Mouse (Mus musculus): ENCODE data around the gene Macrod2. TPM values are rescaled to one million over a fixed set of nuclear protein-coding genes. Genes with fewer than 3 reads are reported as not detected.

Gene Macrod2
- polyA plus RNA-seq, 1 experiment from 2014 or later = 25.7 TPM

DNA sequence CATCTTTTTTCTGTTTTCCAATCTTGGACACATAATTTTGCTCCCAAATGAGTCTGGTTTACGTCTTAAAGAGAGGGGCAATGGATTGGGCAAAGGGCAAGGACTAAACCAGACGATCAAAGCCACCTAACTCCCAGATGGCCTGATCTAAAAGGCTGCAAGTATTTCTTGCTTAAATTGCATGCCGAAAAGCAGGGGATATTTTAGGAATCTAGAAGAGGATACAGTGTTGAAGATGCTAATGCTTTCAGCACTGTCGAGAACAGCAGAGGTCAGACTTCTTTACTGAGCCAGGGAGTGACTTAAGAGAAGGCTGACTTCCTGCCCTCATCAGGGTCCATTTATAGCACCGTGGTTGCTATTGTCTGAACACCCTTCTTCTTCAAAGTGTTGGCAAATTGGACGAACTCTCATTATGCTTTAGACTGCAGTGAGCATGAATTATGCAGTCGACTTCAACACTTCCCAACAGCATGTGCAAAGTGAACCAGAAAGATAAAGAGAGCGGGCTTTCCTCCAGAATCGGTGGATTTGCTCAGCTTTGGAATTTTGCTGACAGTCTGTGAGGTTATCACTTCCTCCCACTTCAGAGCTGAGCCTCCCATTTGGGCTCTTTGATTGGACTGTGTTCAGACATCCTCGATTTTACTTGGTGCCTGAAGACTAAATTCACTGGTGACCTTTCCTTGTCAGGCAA lies 1481.2 kb downstream of the Macrod2 start:
- H3K4me3 ChIP-seq (ENCODE audit: low read depth, low read length) = no peak overlapping the region
- H3K4me2 ChIP-seq (replicated peaks; ENCODE audit: low read depth) = no peak overlapping the region
- no peaks in the 10 kb centered on the region for H3K27me3 ChIP-seq (replicated peaks; ENCODE audit: control insufficient read depth, insufficient read depth, low read length)
- 63% methylated on average over 10 of the region's 10 CpGs for WGBS
- H3K9me3 ChIP-seq (ENCODE audit: control insufficient read depth) = no peaks in the 10 kb centered on the region
- no peak for TF ChIP-seq CTCF (IDR thresholded peaks at IDR 0.05; ENCODE audit: low read depth)
- no peak overlapping the region for H3K27ac ChIP-seq (ENCODE audit: low read depth, low read length)
- H3K36me3 ChIP-seq (ENCODE audit: control insufficient read depth, insufficient read depth) = no peaks in the 10 kb centered on the region
- H3K4me1 ChIP-seq (replicated peaks; ENCODE audit: control insufficient read depth, insufficient read depth, low read length) = no peaks in the 10 kb centered on the region
- ATAC-seq = no peak
- no peak overlapping the region for H3K9ac ChIP-seq (ENCODE audit: low read depth, low read length)

DNA sequence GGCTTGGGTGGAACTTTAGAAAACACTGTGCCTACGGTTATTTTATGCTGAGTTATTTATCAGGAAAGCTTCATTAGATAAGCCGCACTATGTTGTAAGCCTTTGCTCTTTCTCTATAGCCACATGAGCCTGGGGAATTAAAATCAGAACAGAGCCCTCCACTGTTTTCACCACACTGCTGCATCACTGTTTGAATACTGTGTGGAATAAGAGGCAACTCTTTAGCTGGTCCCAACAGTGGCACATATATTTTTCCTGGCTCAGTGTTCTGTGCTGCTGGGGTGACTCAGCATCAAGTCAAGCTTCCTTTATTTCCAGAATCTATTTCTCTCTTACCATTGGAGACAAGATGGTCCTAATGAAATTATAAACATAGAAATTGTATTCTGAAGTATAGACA lies 1481.8 kb downstream of the Macrod2 start:
- 76% methylated on average over 2 of the region's 2 CpGs for WGBS
- no peak overlapping the region for H3K4me3 ChIP-seq (ENCODE audit: low read depth, low read length)
- no peaks in the 10 kb centered on the region for H3K36me3 ChIP-seq (ENCODE audit: control insufficient read depth, insufficient read depth)
- no peaks in the 10 kb centered on the region for H3K27me3 ChIP-seq (replicated peaks; ENCODE audit: control insufficient read depth, insufficient read depth, low read length)
- no peak overlapping the region for H3K4me2 ChIP-seq (replicated peaks; ENCODE audit: low read depth)
- no peak overlapping the region for H3K9ac ChIP-seq (ENCODE audit: low read depth, low read length)
- no peak overlapping the region for H3K27ac ChIP-seq (ENCODE audit: low read depth, low read length)
- TF ChIP-seq CTCF (IDR thresholded peaks at IDR 0.05; ENCODE audit: low read depth) = no peak
- no peaks in the 10 kb centered on the region for H3K9me3 ChIP-seq (ENCODE audit: control insufficient read depth)
- ATAC-seq = no peak
- no peaks in the 10 kb centered on the region for H3K4me1 ChIP-seq (replicated peaks; ENCODE audit: control insufficient read depth, insufficient read depth, low read length)

DNA sequence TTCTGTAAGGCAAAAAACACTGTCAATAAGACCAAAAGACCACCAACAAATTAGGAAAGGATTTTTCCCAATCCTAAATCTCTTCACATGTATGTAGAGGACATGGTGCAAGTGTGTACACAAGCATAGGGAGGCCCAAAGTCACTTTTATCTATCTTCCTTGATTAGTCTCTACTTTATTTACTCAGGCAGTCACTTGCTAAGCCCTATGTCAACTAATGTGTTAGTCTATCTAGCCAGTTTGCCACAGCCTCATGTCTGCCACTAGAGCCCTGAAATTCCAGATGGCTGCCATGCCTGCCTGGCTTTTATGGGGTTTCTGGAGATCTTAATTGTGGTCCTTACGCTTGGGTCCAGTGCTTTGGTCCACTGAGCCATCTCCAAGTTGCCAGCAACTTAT lies 1483.4 kb downstream of the Macrod2 start:
- 37% methylated on average over 1 of the region's 1 CpGs for WGBS
- H3K4me3 ChIP-seq (ENCODE audit: low read depth, low read length) = no peak overlapping the region
- H3K9me3 ChIP-seq (ENCODE audit: control insufficient read depth) = no peaks in the 10 kb centered on the region
- H3K9ac ChIP-seq (ENCODE audit: low read depth, low read length) = no peak overlapping the region
- no peak for TF ChIP-seq CTCF (IDR thresholded peaks at IDR 0.05; ENCODE audit: low read depth)
- no peak overlapping the region for H3K4me2 ChIP-seq (replicated peaks; ENCODE audit: low read depth)
- H3K27me3 ChIP-seq (replicated peaks; ENCODE audit: control insufficient read depth, insufficient read depth, low read length) = no peaks in the 10 kb centered on the region
- no peak overlapping the region for H3K27ac ChIP-seq (ENCODE audit: low read depth, low read length)
- ATAC-seq = no peak
- no peaks in the 10 kb centered on the region for H3K36me3 ChIP-seq (ENCODE audit: control insufficient read depth, insufficient read depth)
- no peaks in the 10 kb centered on the region for H3K4me1 ChIP-seq (replicated peaks; ENCODE audit: control insufficient read depth, insufficient read depth, low read length)

DNA sequence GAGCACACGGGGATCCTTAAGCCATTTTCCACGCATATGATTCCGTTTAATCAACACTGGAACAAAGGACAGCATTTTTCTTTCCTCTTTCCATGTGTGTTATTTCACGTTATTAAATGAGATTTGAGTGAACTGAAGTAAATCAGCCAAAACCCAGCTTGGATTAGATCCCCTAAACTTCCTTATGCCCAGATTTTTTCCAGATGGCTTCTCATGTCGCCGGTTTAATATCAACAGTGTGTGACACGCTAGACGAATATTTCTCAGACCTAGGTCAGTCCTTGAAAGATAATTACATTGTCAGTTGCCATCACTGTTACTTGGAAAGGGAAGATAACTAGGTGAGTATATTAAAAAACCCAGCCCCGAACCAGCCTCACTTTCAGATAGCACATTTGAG lies 1484.6 kb downstream of the Macrod2 start:
- WGBS = 62% methylated on average over 9 of the region's 9 CpGs
- Histone ChIP-seq H3K4me3 (ENCODE audit: low read depth, low read length) (no peak overlapping the region), H3K4me1 (replicated peaks; ENCODE audit: control insufficient read depth, insufficient read depth, low read length) (no peaks in the 10 kb centered on the region), H3K9ac (ENCODE audit: low read depth, low read length) (no peak overlapping the region), H3K9me3 (ENCODE audit: control insufficient read depth) (no peaks in the 10 kb centered on the region), H3K27ac (ENCODE audit: low read depth, low read length) (no peak overlapping the region), H3K27me3 (replicated peaks; ENCODE audit: control insufficient read depth, insufficient read depth, low read length) (no peaks in the 10 kb centered on the region), H3K4me2 (replicated peaks; ENCODE audit: low read depth) (no peak overlapping the region), H3K36me3 (ENCODE audit: control insufficient read depth, insufficient read depth) (no peaks in the 10 kb centered on the region)
- no peak for ATAC-seq
- TF ChIP-seq CTCF (IDR thresholded peaks at IDR 0.05; ENCODE audit: low read depth) = no peak

DNA sequence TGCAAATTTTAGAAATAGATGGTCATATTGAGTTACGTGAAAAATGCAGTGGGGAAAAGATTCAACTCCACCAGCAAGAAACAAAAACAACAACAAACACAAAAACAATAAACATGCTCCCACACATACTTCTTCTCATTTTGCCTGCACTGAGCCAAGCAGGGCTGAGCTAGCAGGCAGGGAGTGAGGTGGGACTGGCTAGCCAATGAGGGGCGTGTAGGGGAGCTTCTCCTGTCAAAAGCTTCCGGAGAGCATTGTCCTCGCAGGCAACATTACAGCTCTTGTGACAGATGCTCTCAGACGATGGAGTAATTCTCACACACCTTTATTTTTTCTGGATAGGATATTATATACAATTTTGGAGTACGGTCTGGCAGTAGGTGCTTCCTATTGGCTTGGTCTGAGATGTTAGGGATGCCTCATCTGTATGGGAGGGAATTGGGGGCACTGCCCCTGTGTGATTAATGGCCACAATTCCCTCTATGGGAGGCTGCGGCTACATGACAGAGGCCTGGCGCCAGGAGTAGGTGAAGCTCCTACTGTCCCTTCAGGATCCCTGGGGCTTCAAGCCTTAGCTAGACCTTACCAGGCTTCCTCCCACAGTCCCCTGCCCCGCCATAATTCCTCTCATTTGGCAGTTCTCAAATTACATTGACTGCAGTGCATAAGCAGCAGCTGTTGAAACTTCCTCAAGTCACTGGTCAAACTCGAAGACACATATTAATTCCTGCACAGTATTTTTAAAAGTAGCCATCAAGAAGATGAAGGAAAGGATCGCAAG lies 1491.8 kb downstream of the Macrod2 start:
- Histone ChIP-seq H3K9ac (ENCODE audit: low read depth, low read length) (no peak overlapping the region), H3K36me3 (ENCODE audit: control insufficient read depth, insufficient read depth) (no peaks in the 10 kb centered on the region), H3K27me3 (replicated peaks; ENCODE audit: control insufficient read depth, insufficient read depth, low read length) (no peaks in the 10 kb centered on the region), H3K4me2 (replicated peaks; ENCODE audit: low read depth) (no peak overlapping the region), H3K4me3 (ENCODE audit: low read depth, low read length) (no peak overlapping the region), H3K4me1 (replicated peaks; ENCODE audit: control insufficient read depth, insufficient read depth, low read length) (no peaks in the 10 kb centered on the region), H3K9me3 (ENCODE audit: control insufficient read depth) (no peaks in the 10 kb centered on the region), H3K27ac (ENCODE audit: low read depth, low read length) (no peak overlapping the region)
- no peak for TF ChIP-seq CTCF (IDR thresholded peaks at IDR 0.05; ENCODE audit: low read depth)
- no peak for ATAC-seq
- 64% methylated on average over 11 of the region's 11 CpGs for WGBS

DNA sequence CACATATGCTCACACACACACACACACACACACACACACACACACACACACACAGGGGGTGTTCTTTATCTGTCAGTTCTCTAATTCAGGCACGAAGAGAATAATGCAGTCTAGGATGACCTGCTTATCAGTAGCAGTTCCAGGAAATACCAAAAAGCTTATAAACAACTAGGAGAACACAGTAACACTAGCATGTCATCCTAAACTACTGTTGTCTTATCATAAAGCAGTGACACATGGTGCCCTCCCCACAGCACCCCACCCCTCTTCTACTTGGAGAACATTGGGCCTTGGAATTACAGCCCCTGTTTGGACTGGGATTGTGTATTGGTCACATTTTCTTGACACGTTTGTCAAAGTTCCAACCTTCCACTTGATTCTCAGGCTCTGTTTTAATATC lies 1494.4 kb downstream of the Macrod2 start:
- Histone ChIP-seq H3K9ac (ENCODE audit: low read depth, low read length) (no peak overlapping the region), H3K36me3 (ENCODE audit: control insufficient read depth, insufficient read depth) (no peaks in the 10 kb centered on the region), H3K27ac (ENCODE audit: low read depth, low read length) (no peak overlapping the region), H3K9me3 (ENCODE audit: control insufficient read depth) (no peaks in the 10 kb centered on the region), H3K4me1 (replicated peaks; ENCODE audit: control insufficient read depth, insufficient read depth, low read length) (no peaks in the 10 kb centered on the region), H3K27me3 (replicated peaks; ENCODE audit: control insufficient read depth, insufficient read depth, low read length) (no peaks in the 10 kb centered on the region), H3K4me2 (replicated peaks; ENCODE audit: low read depth) (no peak overlapping the region), H3K4me3 (ENCODE audit: low read depth, low read length) (no peak overlapping the region)
- no peak for TF ChIP-seq CTCF (IDR thresholded peaks at IDR 0.05; ENCODE audit: low read depth)
- WGBS = 49% methylated on average over 2 of the region's 2 CpGs
- no peak for ATAC-seq

All from intestine, postnatal 0 days (tissue).